Comparison of ENCODE assay signal across 8 mouse cellular contexts in the genomic region with DNA sequence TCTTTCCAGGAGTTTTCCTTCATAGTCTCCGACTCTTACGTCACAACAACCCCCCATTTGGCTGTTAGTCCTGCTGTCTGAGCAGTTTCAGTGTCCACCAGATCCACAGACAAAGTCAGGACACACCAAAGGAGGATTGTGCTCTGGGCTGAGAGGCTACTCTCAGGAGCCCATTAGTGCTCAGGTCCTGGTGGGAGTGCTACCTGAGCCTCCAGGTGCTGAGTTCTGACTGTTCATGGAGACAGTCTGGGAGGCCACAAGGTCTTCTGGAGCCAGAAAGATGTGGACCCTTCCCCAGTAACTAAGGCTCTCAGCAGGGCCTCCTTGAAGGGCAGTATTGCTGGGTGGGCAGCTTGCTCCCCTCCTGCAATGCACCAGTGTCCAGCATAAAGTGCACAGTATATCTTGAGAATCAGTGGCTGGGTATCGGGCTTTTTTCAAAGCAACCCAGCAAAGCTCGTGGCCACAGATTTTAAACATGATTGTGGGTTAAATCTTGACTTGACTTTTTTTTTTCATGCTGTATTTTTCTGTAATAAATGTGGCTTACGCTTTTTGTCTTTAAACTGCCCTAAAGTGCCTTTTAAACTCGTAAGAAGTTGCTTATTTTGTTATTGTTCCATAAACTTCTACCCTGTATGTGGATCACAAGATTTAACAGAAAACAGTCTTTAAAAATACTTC. TPM values are rescaled to one million over a fixed set of nuclear protein-coding genes. Genes with fewer than 3 reads are reported as not detected.
DNase-seq lines count a peak whose midpoint lies in the region; ATAC-seq lines count a peak whose summit lies in the region.

No protein-coding gene starts in this region.

- peak overlapping the region; percentile 21; the same call in 1 of the 2 replicates for H3K27ac ChIP-seq in heart, embryonic 12.5 days (ENCODE audit: poor library complexity, severe bottlenecking)
- H3K27ac ChIP-seq in neural tube, embryonic 12.5 days: 0 out of 2 replicates have a peak overlapping the region, but pooled peaks have one; percentile 26
- 0 out of 2 replicates have a peak overlapping the region, but pooled peaks have one; percentile 43 for H3K27ac ChIP-seq in limb, embryonic 11.5 days (replicated peaks; ENCODE audit: low read depth, low read length)
- peak overlapping the region; percentile 64 for H3K27ac ChIP-seq in stomach, embryonic 15.5 days

- no peaks in the 10 kb centered on the region for H3K27me3 ChIP-seq in heart, embryonic 12.5 days (replicated peaks)
- no peaks in the 10 kb centered on the region for H3K27me3 ChIP-seq in neural tube, embryonic 12.5 days (replicated peaks)
- H3K27me3 ChIP-seq in limb, embryonic 11.5 days (ENCODE audit: control insufficient read depth, insufficient read depth, low read length): no peaks in the 10 kb centered on the region
- no peaks in the 10 kb centered on the region for H3K27me3 ChIP-seq in stomach, embryonic 15.5 days (replicated peaks)

- no peaks in the 10 kb centered on the region for H3K9me3 ChIP-seq in heart, embryonic 12.5 days (replicated peaks)
- no peaks in the 10 kb centered on the region for H3K9me3 ChIP-seq in neural tube, embryonic 12.5 days
- H3K9me3 ChIP-seq in limb, embryonic 11.5 days (ENCODE audit: control insufficient read depth, low read length): no peaks in the 10 kb centered on the region
- H3K9me3 ChIP-seq in stomach, embryonic 15.5 days: no peaks in the 10 kb centered on the region

- no peaks in the 10 kb centered on the region for H3K36me3 ChIP-seq in heart, embryonic 12.5 days
- no peaks in the 10 kb centered on the region for H3K36me3 ChIP-seq in neural tube, embryonic 12.5 days
- no peaks in the 10 kb centered on the region for H3K36me3 ChIP-seq in limb, embryonic 11.5 days (ENCODE audit: control insufficient read depth, insufficient read depth, low read length)
- H3K36me3 ChIP-seq in stomach, embryonic 15.5 days: no peaks in the 10 kb centered on the region

- H3K4me1 ChIP-seq in heart, embryonic 12.5 days (replicated peaks): peaks cover 52% of the 10 kb centered on the region
- peaks cover 56% of the 10 kb centered on the region for H3K4me1 ChIP-seq in neural tube, embryonic 12.5 days
- H3K4me1 ChIP-seq in limb, embryonic 11.5 days (ENCODE audit: control insufficient read depth, insufficient read depth, low read length): peaks cover 40% of the 10 kb centered on the region
- H3K4me1 ChIP-seq in stomach, embryonic 15.5 days: peaks cover 36% of the 10 kb centered on the region

- no peak overlapping the region for H3K4me3 ChIP-seq in heart, embryonic 12.5 days
- no peak overlapping the region for H3K4me3 ChIP-seq in neural tube, embryonic 12.5 days
- no peak overlapping the region for H3K4me3 ChIP-seq in limb, embryonic 11.5 days (ENCODE audit: low read depth, low read length)
- H3K4me3 ChIP-seq in stomach, embryonic 15.5 days (replicated peaks): no peak overlapping the region

- H3K4me2 ChIP-seq in heart, embryonic 12.5 days: no peak overlapping the region
- no peak overlapping the region for H3K4me2 ChIP-seq in neural tube, embryonic 12.5 days (replicated peaks)
- H3K4me2 ChIP-seq in limb, embryonic 11.5 days (ENCODE audit: low read depth, severe bottlenecking): no peak overlapping the region
- peak overlapping the region; percentile 43; the same call in 1 of the 2 replicates for H3K4me2 ChIP-seq in stomach, embryonic 15.5 days

- DNase-seq in heart, postnatal 25 days (ENCODE audit: low spot score): no peak
- DNase-seq in neural tube, embryonic 10.5 days (ENCODE audit: extremely low spot score, low spot score): no peak
- DNase-seq in limb, embryonic 11.5 days (ENCODE audit: low spot score): no peak
- no peak for DNase-seq in kidney, adult 9 months

- ATAC-seq in heart, embryonic 12.5 days (ENCODE audit: insufficient number of reproducible peaks, low FRiP score): no peak
- no peak for ATAC-seq in neural tube, embryonic 12.5 days (ENCODE audit: low FRiP score, low read depth)
- no peak for ATAC-seq in limb, embryonic 11.5 days (ENCODE audit: insufficient number of reproducible peaks, low FRiP score, low TSS enrichment, low read depth)
- ATAC-seq in stomach, embryonic 15.5 days (ENCODE audit: insufficient read depth, low FRiP score, low read depth): no peak
- no peak for ATAC-seq in erythroblast, adult 5-6 weeks (replicated peaks; ENCODE audit: low FRiP score, poor library complexity, severe bottlenecking)

- 66% methylated on average over 6 of the region's 6 CpGs for WGBS in heart, embryonic 12.5 days
- 61% methylated on average over 6 of the region's 6 CpGs for WGBS in neural tube, embryonic 12.5 days
- WGBS in limb, embryonic 11.5 days: 55% methylated on average over 6 of the region's 6 CpGs
- 42% methylated on average over 6 of the region's 6 CpGs for WGBS in stomach, embryonic 15.5 days

- no peak overlapping the region for H3K9ac ChIP-seq in heart, embryonic 12.5 days
- no peak overlapping the region for H3K9ac ChIP-seq in neural tube, embryonic 12.5 days
- H3K9ac ChIP-seq in limb, embryonic 11.5 days (ENCODE audit: low read length): no peak overlapping the region
- no peak overlapping the region for H3K9ac ChIP-seq in stomach, embryonic 15.5 days

- intact Hi-C loops in heart, postnatal 25 days (cut with DNase I): no loop called here

RNA-seq across cellular contexts. Expression of a gene that starts 25.5 kb away (rescaled TPM):
- 15.2 and 15.4 TPM in 2 replicates for polyA plus RNA-seq in heart, embryonic 12.5 days (2016; fragmentation: Nextera tagmentation; extraction: Ambion mirVana)
- total RNA-seq in heart, postnatal 25 days (2021): 10 to 100 TPM; 15.3 to 17.5 TPM
- polyA plus RNA-seq in neural tube, embryonic 12.5 days (2016; fragmentation: Nextera tagmentation; extraction: Ambion mirVana): 23.4 and 27.9 TPM in 2 replicates
- polyA plus RNA-seq in limb, embryonic 11.5 days (2014; fragmentation: Nextera tagmentation; extraction: Ambion mirVana): 7.0 and 7.4 TPM in 2 replicates
- polyA plus RNA-seq in stomach, embryonic 15.5 days (2015; fragmentation: Nextera tagmentation; extraction: Ambion mirVana): 20.4 and 21.9 TPM in 2 replicates
- total RNA-seq in erythroblast, adult 5-6 weeks (2015; ENCODE audit: low replicate concordance): 34.7 and 41.3 TPM in 2 replicates
- 42.4 and 50.7 TPM in 2 replicates for total RNA-seq in erythroblast, adult 5-6 weeks (2017; ENCODE audit: low replicate concordance)
